Mouse (Mus musculus) cortical plate, adult 2 months (tissue): ENCODE measurements around the gene Osbpl10.

Experiments
- CTCF ChIP-seq: fragments of 200-500 bp; IDR thresholded peaks from 2 replicates; pipeline ENCODE4 v1.5.1; 2011; ENCODE audit warnings: mild to moderate bottlenecking, control low read depth, low read length; ENCODE audit not compliant: insufficient read depth; ENCODE audit errors: extremely low read depth
- POLR2A ChIP-seq: fragments of 200-500 bp; IDR thresholded peaks from 2 replicates; pipeline ENCODE4 v1.6.1; 2011; ENCODE audit warnings: mild to moderate bottlenecking, low read length, control low read depth; ENCODE audit not compliant: insufficient read depth; ENCODE audit errors: extremely low read depth

- TF ChIP-seq POLR2A, result no peak
- TF ChIP-seq CTCF, result no peak
Observed at GRCm38 (mm10) chr9:115237943-115238342, 259.6 kb downstream of the Osbpl10 start.
